Mouse (Mus musculus) cerebellum, postnatal 14 days (tissue): ENCODE measurements around the gene Aqp1.

Experiments
- DNase-seq, 2 experiments: peaks; one replicate each; pipeline ENCODE4 v3.0.0; 2021; ENCODE audit warnings: mixed read lengths in 2 of 2

Aqp1 gene

DNA sequence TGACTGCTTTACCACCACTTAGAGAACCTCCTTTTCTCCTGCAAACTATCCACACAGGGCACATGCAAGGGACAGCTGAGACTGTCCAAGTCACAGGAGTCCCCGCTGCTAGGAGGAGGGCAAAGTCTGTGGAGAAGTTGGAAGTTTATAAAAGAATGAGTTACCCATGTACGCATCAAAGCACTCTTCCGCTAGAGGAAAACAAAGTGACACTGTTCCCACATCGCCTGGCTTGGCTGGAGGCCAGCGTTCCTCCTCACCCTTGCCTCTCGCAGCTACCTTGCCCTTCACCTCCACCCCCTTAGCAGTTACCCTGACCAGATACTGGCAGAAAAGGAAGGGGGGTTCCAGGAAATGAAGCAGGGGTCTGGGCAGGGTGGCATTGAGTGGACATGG, 21.4 kb downstream of the Aqp1 start:
- no peak for DNase-seq

GRCm38 (mm10) chr6:55358731-55359143, 22.5 kb downstream of the Aqp1 start:
- DNase-seq: peak in 1 of 2 experiments; percentile 26

GRCm38 (mm10) chr6:55362663-55363062, 26.4 kb downstream of the Aqp1 start:
- no peak for DNase-seq

DNA sequence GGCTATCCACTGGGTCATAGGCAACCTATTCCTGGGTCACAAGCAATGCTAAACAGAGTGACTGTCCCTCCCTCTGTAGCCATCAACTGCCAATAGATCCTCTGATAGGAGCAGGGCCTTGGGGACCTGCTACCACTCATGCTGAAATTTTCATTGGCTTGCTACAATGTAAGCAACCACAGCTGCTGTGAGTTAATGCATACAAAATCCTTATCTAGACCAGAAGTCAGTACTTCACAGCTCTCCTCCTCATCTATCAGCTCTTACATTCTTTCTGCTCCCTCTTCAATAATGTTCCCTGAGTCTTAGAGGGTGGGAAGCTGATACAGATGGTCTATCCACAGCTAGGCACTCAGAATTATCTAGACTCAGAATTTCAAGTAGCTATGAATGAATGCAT, 30.9 kb downstream of the Aqp1 start:
- DNase-seq: no peak

DNA sequence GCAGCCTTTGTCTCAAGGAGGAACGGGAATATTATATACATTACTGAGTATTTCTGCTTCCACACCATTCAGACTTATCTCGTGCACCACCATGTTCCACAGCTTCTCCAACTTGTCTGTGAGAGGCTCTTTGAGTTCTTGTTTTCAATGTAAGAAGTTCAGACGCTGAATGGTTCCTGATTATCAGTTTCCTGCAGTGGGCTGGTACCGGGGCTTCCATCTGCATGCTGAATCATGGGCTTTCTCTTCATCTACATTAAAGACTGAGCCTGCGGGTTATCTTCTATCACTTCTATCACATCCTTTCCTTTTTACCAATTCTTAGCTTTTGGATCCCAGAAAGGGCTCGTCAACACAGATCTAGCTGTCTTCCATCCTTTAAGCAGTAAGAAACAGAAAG, 34.6 kb downstream of the Aqp1 start:
- no peak for DNase-seq

- DNase-seq: no peak
Observed at GRCm38 (mm10) chr6:55376076-55376475, 39.8 kb downstream of the Aqp1 start, which contains the start of gene Ghrhr. TSS of gene Ghrhr (plus strand) at chr6:55376295.

DNA sequence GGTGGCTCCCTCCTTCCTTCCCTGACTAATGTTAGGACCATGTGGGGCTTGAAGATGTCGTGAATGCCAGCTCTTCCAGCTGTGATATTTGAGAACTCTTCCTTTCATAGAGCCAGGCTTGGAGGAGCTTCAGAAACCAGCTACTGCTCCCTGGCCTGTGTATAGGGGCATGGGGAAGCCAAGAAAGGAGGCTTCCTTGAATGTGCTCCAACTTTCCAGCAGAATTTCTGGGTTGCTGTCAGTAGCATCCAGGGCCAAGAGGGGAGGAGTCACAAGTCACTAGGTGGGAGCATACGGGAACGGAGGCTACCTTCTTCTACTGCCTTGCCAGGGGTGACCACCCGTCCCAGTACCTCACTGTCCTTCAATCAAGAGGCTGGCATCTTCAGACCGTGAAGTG, 40.3 kb downstream of the Aqp1 start:
- no peak for DNase-seq

- no peak for DNase-seq
Observed at GRCm38 (mm10) chr6:55377461-55377860, 41.2 kb downstream of the Aqp1 start.

GRCm38 (mm10) chr6:55379641-55380335, 43.6 kb downstream of the Aqp1 start:
- DNase-seq: peak; percentile 78

- DNase-seq: no peak
Observed at GRCm38 (mm10) chr6:55381966-55382365, 45.7 kb downstream of the Aqp1 start.

DNA sequence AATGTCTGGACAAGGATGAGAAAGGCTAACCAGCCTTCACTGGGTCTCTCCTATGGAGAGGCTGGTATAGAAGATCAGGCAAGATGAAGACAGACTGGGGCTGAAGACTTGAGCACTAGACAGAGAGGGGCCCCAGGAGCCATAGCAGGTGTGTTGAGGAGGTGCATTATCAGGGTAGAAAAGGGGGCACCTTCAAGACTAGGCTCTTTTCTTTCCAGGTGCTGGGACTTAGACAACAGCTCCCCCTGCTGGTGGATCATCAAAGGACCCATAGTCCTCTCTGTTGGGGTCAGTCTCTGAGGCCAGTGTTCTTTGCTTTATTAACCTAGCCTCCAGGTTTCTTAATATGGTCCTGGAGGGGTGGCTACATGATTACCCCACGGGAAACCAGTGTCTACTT, 47.7 kb downstream of the Aqp1 start:
- DNase-seq: peak; percentile 81 to 88

- no peak for DNase-seq
Observed at GRCm38 (mm10) chr6:55384356-55384951, 48.2 kb downstream of the Aqp1 start.

DNA sequence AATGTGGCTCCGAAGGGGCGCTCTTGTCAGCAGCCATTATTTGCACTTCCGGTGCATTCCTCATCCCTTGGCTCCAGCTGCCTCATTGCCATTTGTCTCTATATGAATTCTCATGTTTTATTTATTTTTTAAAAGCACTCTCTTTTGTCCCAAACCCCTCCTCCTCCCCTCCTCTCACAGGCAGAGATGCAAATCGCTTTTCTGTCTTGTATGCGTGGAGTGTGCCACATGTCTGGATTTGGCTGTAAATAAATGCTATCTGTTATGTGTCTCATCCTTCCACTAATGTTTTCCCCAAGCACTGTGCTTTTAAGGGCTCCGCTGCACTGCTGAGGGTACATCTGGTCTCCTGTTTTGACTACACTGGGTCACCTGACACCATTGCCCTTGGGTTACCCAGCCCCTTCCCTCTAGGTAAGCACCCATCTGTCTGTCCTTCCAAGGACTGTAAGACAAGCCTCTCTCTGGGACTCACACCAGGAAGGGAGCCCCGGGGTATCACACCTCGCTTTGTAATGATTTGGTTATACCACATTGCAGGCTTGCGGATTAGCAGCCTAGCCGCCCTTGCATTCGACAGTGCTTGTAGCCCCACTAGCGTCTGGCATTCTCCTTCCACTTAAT, 52.4 kb downstream of the Aqp1 start:
- DNase-seq: no peak

DNA sequence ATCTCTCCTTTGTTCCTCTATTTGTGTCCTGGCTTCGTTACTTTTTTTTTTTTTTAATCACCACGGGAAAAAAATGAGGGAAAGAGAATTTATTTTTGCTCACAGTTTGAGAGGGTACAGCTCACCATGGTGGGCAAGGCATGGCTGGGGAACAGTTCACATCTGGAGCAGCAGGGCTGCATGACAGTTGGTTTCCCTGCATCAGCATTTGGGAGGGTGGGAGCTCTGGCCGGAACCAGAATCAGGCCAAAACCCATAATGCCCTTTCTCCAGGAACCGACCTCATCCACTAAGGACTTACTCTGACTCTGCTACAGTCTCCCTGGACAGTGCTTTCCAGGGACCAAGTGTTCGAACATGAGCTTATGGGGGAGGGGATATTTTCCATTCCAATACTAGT, 53.1 kb downstream of the Aqp1 start:
- no peak for DNase-seq

- no peak for DNase-seq
Observed at GRCm38 (mm10) chr6:55391814-55392213, 55.6 kb downstream of the Aqp1 start.

DNA sequence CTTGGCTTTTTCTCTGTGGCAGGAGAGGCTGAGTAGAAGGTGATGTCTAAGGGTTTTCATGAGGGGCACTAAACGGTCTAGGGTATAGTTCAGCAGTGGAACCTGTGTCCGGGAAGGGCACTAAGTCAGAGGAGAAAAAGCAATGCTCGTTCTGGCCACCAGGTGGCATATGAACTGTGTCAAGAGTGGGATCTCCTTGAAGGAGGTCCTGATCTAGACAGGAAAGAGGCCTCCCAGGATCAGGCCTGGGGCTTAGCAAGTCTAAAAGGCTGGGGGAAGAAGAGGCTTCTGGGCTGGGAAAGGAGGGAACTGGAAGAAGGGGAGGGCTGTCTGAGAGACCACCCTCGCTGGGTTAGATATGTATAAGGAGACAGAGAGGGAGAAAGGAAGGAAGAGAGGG, 56.2 kb downstream of the Aqp1 start:
- DNase-seq: peak; percentile 93 to 97

GRCm38 (mm10) chr6:55394854-55395253, 58.6 kb downstream of the Aqp1 start:
- peak; percentile 86 to 89 for DNase-seq

DNA sequence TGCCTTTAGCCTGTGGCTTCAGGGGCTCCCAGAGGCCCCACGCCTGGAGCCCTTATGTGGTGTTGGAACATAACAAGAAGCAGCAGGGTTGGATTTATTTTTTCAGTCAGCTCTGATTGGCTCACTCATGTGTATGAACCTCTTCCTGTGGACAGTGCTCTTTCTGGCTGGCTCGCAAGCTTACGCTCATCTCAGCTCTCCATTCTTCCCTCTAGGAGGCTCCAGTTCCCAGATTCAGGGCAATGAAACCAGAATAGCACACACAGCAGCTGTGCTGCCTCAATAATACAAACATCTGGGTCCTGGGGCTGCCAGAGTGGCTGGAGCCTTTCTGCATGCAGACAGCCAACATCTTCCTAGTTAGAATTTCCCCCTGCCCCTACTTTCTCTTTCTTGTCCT, 59.9 kb downstream of the Aqp1 start:
- peak; percentile 60 for DNase-seq

- peak; percentile 85 to 86 for DNase-seq
Observed at GRCm38 (mm10) chr6:55396622-55397041, 60.4 kb downstream of the Aqp1 start.
